Mouse (Mus musculus): ENCODE measurements around the gene Gm17657.

The Gm17657 gene

GRCm38 (mm10) chr17:29488257-29488977, 61.0 kb downstream of the Gm17657 start:
- no peak for DNase-seq (ENCODE audit: low spot score in 2 of 2)

- DNase-seq (ENCODE audit: low spot score in 2 of 2) = no peak
These were observed 63.9 kb downstream of the Gm17657 start for GRCm38 (mm10) chr17:29485336-29486233.

- DNase-seq (ENCODE audit: low spot score in 2 of 2) = no peak
These were observed 65.0 kb downstream of the Gm17657 start for GRCm38 (mm10) chr17:29484431-29484830.

GRCm38 (mm10) chr17:29483282-29483681, 66.2 kb downstream of the Gm17657 start:
- no peak for DNase-seq (ENCODE audit: low spot score in 2 of 2)

DNA sequence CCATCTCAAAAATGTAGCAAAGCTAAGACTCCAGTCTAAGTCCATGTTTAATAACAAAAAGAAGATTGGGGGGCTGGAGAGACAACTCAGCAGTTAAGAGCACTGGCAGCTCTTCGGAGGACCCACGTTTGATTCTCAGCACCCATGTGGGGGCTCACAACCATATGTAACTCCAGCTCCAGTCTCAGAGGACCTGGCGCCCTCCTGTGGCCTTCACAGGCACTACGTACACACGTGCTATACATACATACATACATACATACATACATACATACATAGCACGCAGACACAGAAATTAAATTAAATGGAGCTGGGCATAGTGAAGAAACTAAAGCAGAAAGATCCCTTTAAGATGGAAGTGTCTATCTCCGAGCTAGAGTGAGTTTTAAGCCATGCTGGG, 66.8 kb downstream of the Gm17657 start:
- no peak for DNase-seq (ENCODE audit: low spot score in 2 of 2)

DNA sequence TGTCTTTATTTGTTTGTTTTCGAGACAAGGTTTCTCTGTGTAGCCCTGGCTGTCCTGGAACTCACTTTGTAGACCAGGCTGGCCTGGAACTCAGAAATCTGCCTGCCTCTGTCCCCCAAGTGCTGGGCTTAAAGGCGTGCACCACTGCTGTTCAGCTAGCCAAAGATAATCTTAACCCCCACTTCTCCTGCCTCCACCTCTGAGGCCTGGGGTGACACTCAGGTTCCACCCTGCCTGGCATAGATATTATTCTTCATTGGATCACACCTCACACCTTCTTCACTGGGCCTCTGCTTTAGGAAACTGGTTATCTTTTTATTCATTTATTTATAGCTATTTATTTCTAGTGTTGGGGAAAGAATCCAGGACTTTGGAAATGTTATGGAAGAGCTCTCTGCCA, 69.2 kb downstream of the Gm17657 start:
- DNase-seq (ENCODE audit: low spot score in 2 of 2) = no peak

DNA sequence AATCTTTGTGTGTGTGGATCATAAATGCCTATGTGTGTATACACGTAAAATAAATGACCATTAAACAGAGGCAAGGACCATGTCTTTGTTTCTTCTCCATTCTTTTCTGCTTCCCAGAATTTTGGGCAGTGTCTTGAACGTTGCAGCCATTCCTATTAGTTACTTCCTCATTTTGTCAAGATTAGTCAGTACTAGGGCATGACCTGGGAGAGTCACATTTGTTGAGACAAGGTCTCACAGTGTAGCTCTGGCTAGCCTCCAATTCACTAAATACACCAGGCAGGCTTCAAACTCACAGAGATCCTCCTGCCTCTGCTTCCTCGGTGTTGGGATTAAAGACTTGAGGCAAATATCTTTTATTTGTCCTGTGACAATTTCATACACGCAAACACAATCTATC, 71.2 kb downstream of the Gm17657 start:
- no peak for DNase-seq (ENCODE audit: low spot score in 2 of 2)

DNA sequence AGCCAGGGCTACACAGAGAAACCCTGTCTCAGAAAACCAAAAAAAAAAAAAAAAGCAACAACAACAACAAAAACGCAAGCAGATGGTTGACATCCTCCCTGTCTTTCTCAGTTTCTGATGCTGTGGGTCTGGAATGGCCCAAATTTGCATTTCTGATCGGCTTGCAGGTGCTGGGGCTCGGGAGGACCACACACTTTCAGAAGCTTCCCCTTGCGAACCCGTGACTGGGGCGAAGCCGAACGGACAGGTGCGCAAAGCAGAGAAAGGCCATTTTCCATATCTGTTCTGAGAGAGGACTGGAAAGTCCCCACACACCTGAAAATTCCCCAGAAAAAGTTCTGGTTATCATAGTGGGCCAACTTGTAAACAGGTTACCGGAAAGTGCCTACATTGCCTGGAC, 72.1 kb downstream of the Gm17657 start:
- no peak for DNase-seq (ENCODE audit: low spot score in 2 of 2)

GRCm38 (mm10) chr17:29476461-29476860, 73.0 kb downstream of the Gm17657 start:
- no peak for DNase-seq (ENCODE audit: low spot score in 2 of 2)

- DNase-seq (ENCODE audit: low spot score in 2 of 2) = no peak
These were observed 74.3 kb downstream of the Gm17657 start for GRCm38 (mm10) chr17:29475142-29475541.

GRCm38 (mm10) chr17:29474036-29474435, 75.4 kb downstream of the Gm17657 start:
- no peak for DNase-seq (ENCODE audit: low spot score in 2 of 2)

DNA sequence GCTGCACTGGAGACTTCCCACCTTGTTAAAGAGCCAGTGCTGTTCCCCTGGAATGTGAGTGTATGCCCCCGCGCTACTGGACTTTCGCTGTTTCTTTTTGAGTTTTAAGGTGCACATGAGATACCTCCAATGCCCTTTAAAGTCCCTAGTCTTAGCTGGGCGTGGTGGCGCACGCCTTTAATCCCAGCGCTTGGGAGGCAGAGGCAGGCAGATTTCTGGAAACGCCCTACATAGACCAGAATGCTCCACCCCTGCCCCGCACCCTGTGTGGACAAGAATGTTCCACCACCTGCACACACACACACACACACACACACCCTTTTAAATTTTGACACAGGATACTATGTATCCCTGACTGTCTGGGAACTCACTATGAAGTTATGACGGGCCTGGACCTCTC, 76.0 kb downstream of the Gm17657 start:
- DNase-seq (ENCODE audit: low spot score in 2 of 2) = no peak

Data from spleen, postnatal 4 days (tissue).